Mouse (Mus musculus) heart, postnatal 0 days (tissue): Measurements from ENCODE around the gene Pde1a. TPM values are rescaled to one million over a fixed set of nuclear protein-coding genes. Genes with fewer than 3 reads are reported as not detected.

Experiments used
- ATAC-seq: fragments of 200-750 bp; cut with Nextera tagmentation; 2 replicates; pipeline ENCODE4 v1.8.0; 2017; ENCODE audit warnings: low read depth, moderate number of reproducible peaks, moderate library complexity; ENCODE audit not compliant: insufficient read depth
- DNase-seq: peaks from one replicate; pipeline ENCODE4 v3.0.0-alpha.2; 2016; ENCODE audit warnings: low spot score
- H3K27ac ChIP-seq: fragments of 300-500 bp; sonication (generic); 2 replicates; pipeline ENCODE4 v1.5.1; 2014; ENCODE audit warnings: low read depth, mild to moderate bottlenecking
- H3K27me3 ChIP-seq: fragments of 300-500 bp; sonication (generic); 2 replicates; pipeline ENCODE4 v1.6.1; 2014; ENCODE audit warnings: low read length, mixed read lengths; ENCODE audit not compliant: control insufficient read depth, insufficient read depth
- H3K36me3 ChIP-seq: fragments of 300-500 bp; sonication (generic); replicated peaks from 2 replicates; pipeline ENCODE4 v1.6.1; 2014; ENCODE audit warnings: low read length, mixed read lengths; ENCODE audit not compliant: control insufficient read depth, insufficient read depth
- H3K4me1 ChIP-seq: fragments of 300-500 bp; sonication (generic); 2 replicates; pipeline ENCODE4 v1.6.1; 2014; ENCODE audit warnings: antibody characterized with exemption; ENCODE audit not compliant: control insufficient read depth, insufficient read depth
- H3K4me2 ChIP-seq: fragments of 300-500 bp; sonication (generic); 2 replicates; pipeline ENCODE4 v1.6.1; 2014; ENCODE audit warnings: low read depth, mild to moderate bottlenecking, low read length, moderate library complexity
- H3K4me3 ChIP-seq: fragments of 300-500 bp; sonication (generic); 2 replicates; pipeline ENCODE4 v1.5.1; 2014; ENCODE audit warnings: low read depth, low read length
- H3K9ac ChIP-seq: fragments of 300-500 bp; sonication (generic); replicated peaks from 2 replicates; pipeline ENCODE4 v1.6.1; 2014; ENCODE audit warnings: low read depth, low read length, mixed read lengths
- H3K9me3 ChIP-seq: fragments of 300-500 bp; sonication (generic); replicated peaks from 2 replicates; pipeline ENCODE4 v1.6.1; 2016; ENCODE audit warnings: low read length; ENCODE audit not compliant: control insufficient read depth
- CTCF ChIP-seq: IDR thresholded peaks from 2 replicates; pipeline ENCODE4 v1.5.1; 2016; ENCODE audit warnings: antibody characterized with exemption, control low read depth, low read depth
- EP300 ChIP-seq: IDR thresholded peaks from 2 replicates; pipeline ENCODE4 v1.6.1; 2016; ENCODE audit warnings: antibody characterized with exemption, low read depth
- WGBS: fragments of 180-500 bp; shearing (Covaris S2); extraction: QIAGEN DNeasy Blood & Tissue Kit; methylation state at CpG from one replicate; pipeline ENCODE4 v1.1.7; 2014; 5-methylcytosine and 5-hydroxymethylcytosine counted together
- polyA plus RNA-seq: library from polyadenylated mRNA; unstranded; fragments of >200 nt; fragmentation: Nextera tagmentation; extraction: Ambion mirVana; gene quantifications from 2 replicates; pipeline ENCODE4 v1.2.1, GENCODE M21; 2015
- total RNA-seq: library from RNA; depleted of rRNA; stranded (reverse); fragments of >200 nt; gene quantifications from 2 replicates; pipeline ENCODE4 v1.2.3, GENCODE M21; 2014; ENCODE audit warnings: low replicate concordance

Gene Pde1a
- total and polyA plus RNA-seq, 2 experiments from 2014 or later, result 7.6 to 12.9 TPM

GRCm38 (mm10) chr2:80014161-80014560, 115.1 kb downstream of the Pde1a start:
- no peak for DNase-seq
- Histone ChIP-seq H3K9ac (no peak overlapping the region), H3K4me3 (no peak overlapping the region), H3K27ac (no peak overlapping the region), H3K9me3 (no peaks in the 10 kb centered on the region), H3K36me3 (no peaks in the 10 kb centered on the region), H3K4me2 (no peak overlapping the region), H3K4me1 (no peaks in the 10 kb centered on the region), H3K27me3 (no peaks in the 10 kb centered on the region)
- 66% methylated on average over 3 of the region's 3 CpGs for WGBS
- TF ChIP-seq CTCF (no peak), EP300 (no peak)
- no peak for ATAC-seq

- Histone ChIP-seq H3K27ac (no peak overlapping the region), H3K9ac (no peak overlapping the region), H3K36me3 (no peaks in the 10 kb centered on the region), H3K4me2 (no peak overlapping the region), H3K4me1 (no peaks in the 10 kb centered on the region), H3K4me3 (no peak overlapping the region), H3K9me3 (peaks cover 4% of the 10 kb centered on the region; the same call in 1 of the 2 replicates), H3K27me3 (no peaks in the 10 kb centered on the region)
- TF ChIP-seq EP300 (no peak), CTCF (no peak)
- WGBS, result 55% methylated on average over 4 of the region's 4 CpGs
- DNase-seq, result no peak
- ATAC-seq, result no peak
Measured at GRCm38 (mm10) chr2:80013060-80013459, 116.2 kb downstream of the Pde1a start.

- DNase-seq (no peak), ATAC-seq (no peak)
- Histone ChIP-seq H3K4me2 (no peak overlapping the region), H3K4me1 (no peaks in the 10 kb centered on the region), H3K27me3 (no peaks in the 10 kb centered on the region), H3K9me3 (no peaks in the 10 kb centered on the region), H3K27ac (no peak overlapping the region), H3K9ac (no peak overlapping the region), H3K36me3 (no peaks in the 10 kb centered on the region), H3K4me3 (no peak overlapping the region)
- WGBS, result 46% methylated on average over 3 of the region's 3 CpGs
- TF ChIP-seq EP300 (no peak), CTCF (no peak)
Measured at GRCm38 (mm10) chr2:79999168-79999567, 130.1 kb downstream of the Pde1a start.

GRCm38 (mm10) chr2:79998460-79998859, 130.8 kb downstream of the Pde1a start:
- DNase-seq (no peak), ATAC-seq (no peak)
- no peak overlapping the region for H3K4me2 ChIP-seq
- H3K36me3 ChIP-seq, result no peaks in the 10 kb centered on the region
- H3K27ac ChIP-seq, result no peak overlapping the region
- no peaks in the 10 kb centered on the region for H3K4me1 ChIP-seq
- no peaks in the 10 kb centered on the region for H3K9me3 ChIP-seq
- H3K4me3 ChIP-seq, result no peak overlapping the region
- no peak overlapping the region for H3K9ac ChIP-seq
- no peaks in the 10 kb centered on the region for H3K27me3 ChIP-seq
- TF ChIP-seq CTCF (no peak), EP300 (no peak)
- 72% methylated on average over 2 of the region's 2 CpGs for WGBS

DNA sequence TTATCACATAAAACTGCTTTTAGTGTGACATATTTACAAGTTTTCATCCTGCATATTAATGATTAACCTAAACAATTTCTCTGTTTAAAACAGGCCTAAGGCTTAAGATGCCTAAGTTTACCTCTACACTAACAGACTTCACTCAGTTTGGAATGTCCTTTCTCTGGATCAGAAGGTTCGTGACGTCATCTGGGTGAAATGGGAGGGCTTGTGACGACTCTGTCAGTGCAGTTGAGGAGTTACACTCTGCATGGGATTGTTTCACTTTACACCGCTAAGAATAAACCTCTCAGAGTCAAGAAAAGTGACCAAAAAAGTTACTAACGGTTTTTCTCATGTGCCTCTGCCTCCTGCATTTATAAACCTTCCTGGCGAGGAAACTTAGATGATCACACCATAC, 137.6 kb downstream of the Pde1a start:
- TF ChIP-seq CTCF (no peak), EP300 (no peak)
- H3K9ac ChIP-seq, result no peak overlapping the region
- WGBS, result 52% methylated on average over 6 of the region's 6 CpGs
- H3K27me3 ChIP-seq, result no peaks in the 10 kb centered on the region
- H3K4me2 ChIP-seq, result no peak overlapping the region
- H3K27ac ChIP-seq, result no peak overlapping the region
- no peaks in the 10 kb centered on the region for H3K9me3 ChIP-seq
- no peaks in the 10 kb centered on the region for H3K36me3 ChIP-seq
- ATAC-seq (no peak), DNase-seq (no peak)
- H3K4me1 ChIP-seq, result no peaks in the 10 kb centered on the region
- no peak overlapping the region for H3K4me3 ChIP-seq

- no peak for DNase-seq
- no peak for ATAC-seq
- Histone ChIP-seq H3K27me3 (no peaks in the 10 kb centered on the region), H3K4me2 (no peak overlapping the region), H3K4me1 (no peaks in the 10 kb centered on the region), H3K4me3 (no peak overlapping the region), H3K9ac (no peak overlapping the region), H3K36me3 (no peaks in the 10 kb centered on the region), H3K27ac (0 out of 2 replicates have a peak overlapping the region, but pooled peaks have one; percentile 20), H3K9me3 (no peaks in the 10 kb centered on the region)
- WGBS, result 46% methylated on average over 4 of the region's 4 CpGs
- no peak for TF ChIP-seq CTCF
Measured at GRCm38 (mm10) chr2:79983778-79984177, 145.5 kb downstream of the Pde1a start.
